Mouse (Mus musculus) hindbrain, embryonic 10.5 days (tissue): Measurements from ENCODE around the gene Gck. TPM values are rescaled to one million over a fixed set of nuclear protein-coding genes. Genes with fewer than 3 reads are reported as not detected.
A peak's percentile ranks its signal among the peaks of the same experiment; 100 is the strongest.

Source experiments
- DNase-seq: peaks from one replicate; pipeline ENCODE4 v3.0.0-alpha.2; 2017; ENCODE audit warnings: low spot score
- H3K27ac ChIP-seq: fragments of 300-500 bp; sonication (generic); 2 replicates; pipeline ENCODE4 v1.5.1; 2016; ENCODE audit warnings: mild to moderate bottlenecking, moderate library complexity
- H3K27me3 ChIP-seq: fragments of 300-500 bp; sonication (generic); 2 replicates; pipeline ENCODE4 v1.6.1; 2016; ENCODE audit warnings: mild to moderate bottlenecking; ENCODE audit not compliant: poor library complexity, insufficient read depth, severe bottlenecking
- H3K36me3 ChIP-seq: fragments of 300-500 bp; sonication (generic); 2 replicates; pipeline ENCODE4 v1.6.1; 2016; ENCODE audit warnings: mild to moderate bottlenecking, moderate library complexity
- H3K4me1 ChIP-seq: fragments of 300-500 bp; sonication (generic); replicated peaks from 2 replicates; pipeline ENCODE4 v1.6.1; 2016; ENCODE audit warnings: mild to moderate bottlenecking
- H3K4me3 ChIP-seq: fragments of 300-500 bp; sonication (generic); 2 replicates; pipeline ENCODE4 v1.5.1; 2016; ENCODE audit warnings: mild to moderate bottlenecking, moderate library complexity
- H3K9me3 ChIP-seq: fragments of 300-500 bp; sonication (generic); 2 replicates; pipeline ENCODE4 v1.6.1; 2016; ENCODE audit warnings: mild to moderate bottlenecking, moderate library complexity
- WGBS: fragments of 180-500 bp; shearing (Covaris S2); methylation state at CpG from one replicate; pipeline ENCODE4 v1.1.7; 2016; 5-methylcytosine and 5-hydroxymethylcytosine counted together
- polyA plus RNA-seq: library from polyadenylated mRNA; unstranded; fragments of >200 nt; fragmentation: Nextera tagmentation; extraction: Ambion mirVana; gene quantifications from 2 replicates; pipeline ENCODE4 v1.2.1, GENCODE M21; 2016

Gck gene
- polyA plus RNA-seq = 2.5 and 3.8 TPM in 2 replicates

DNA sequence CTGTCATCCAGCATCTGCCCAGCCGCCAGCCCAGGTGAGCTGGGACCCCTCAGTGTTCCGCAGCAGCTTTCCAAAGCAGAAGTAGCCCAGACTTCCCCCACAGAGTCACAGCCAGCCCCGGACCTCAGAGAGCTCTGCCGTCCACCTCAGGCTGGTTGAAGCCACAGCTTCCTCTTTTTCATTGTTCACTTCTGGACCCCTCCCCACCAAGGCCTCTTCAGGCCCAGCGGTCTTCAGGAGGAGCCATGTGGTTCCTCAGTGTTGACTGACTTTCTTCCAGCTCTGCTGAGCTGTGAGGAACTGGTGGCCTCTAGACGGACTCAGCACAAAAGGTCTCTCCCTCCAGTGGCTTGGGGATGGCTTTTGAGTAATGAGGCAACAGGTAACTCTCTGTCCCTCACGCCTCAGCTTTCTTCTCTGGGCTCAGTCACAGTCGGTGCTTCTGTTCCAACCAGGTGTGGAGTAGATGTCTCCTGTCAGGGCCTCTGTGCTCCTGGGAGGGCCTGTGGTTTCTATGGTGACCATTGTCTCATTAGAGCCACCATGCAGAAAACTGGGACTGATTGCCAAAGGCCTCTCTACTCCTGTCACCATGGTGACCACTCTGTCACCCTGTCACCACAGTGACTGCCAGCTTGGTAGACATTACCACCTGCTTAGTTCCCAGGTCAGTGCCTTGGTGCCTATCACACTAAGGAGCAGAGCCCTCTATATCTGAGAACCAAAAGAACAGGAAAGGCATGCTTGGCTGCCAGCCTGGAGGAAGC, at the start of gene Gck:
TSS of gene Gck (minus strand) at position 496 of the 767 bp plus-strand sequence.
- DNase-seq = no peak
- peak within 1 kb of the TSS; percentile 59 for H3K27ac ChIP-seq

DNA sequence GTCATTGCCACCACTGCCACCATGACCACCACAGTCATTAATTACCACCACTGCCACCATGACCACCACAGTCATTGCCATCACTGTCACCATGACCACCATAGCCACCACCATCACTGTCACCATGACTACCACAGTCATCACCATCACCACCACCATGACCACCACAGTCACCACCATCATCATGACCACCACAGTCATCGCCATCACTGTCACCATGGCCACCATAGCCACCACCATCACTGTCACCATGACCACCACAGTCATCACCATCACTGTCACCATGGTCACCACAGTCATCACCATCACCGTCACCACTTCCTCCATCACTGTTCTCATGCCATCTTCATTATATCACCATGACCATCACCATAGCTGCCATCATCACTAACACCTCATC, 48.6 kb upstream of the Gck start:
- Histone ChIP-seq H3K27ac (no peak overlapping the region), H3K4me1 (peaks cover 21% of the 10 kb centered on the region), H3K27me3 (peaks cover 15% of the 10 kb centered on the region; the same call in 1 of the 2 replicates), H3K36me3 (no peaks in the 10 kb centered on the region), H3K9me3 (no peaks in the 10 kb centered on the region), H3K4me3 (no peak overlapping the region)
- no peak for DNase-seq
- 90% methylated on average over 2 of the region's 2 CpGs for WGBS

More for the DNA sequence above, at the start of gene Gck:
- H3K4me1 ChIP-seq = peaks cover 28% of the 10 kb centered on the region
- no peak within 1 kb of the TSS for H3K4me3 ChIP-seq
- no peaks in the 10 kb centered on the region for H3K36me3 ChIP-seq
- H3K27me3 ChIP-seq = no peaks in the 10 kb centered on the region
- 55% methylated on average over 8 of the region's 8 CpGs for WGBS
- H3K9me3 ChIP-seq = no peaks in the 10 kb centered on the region

DNA sequence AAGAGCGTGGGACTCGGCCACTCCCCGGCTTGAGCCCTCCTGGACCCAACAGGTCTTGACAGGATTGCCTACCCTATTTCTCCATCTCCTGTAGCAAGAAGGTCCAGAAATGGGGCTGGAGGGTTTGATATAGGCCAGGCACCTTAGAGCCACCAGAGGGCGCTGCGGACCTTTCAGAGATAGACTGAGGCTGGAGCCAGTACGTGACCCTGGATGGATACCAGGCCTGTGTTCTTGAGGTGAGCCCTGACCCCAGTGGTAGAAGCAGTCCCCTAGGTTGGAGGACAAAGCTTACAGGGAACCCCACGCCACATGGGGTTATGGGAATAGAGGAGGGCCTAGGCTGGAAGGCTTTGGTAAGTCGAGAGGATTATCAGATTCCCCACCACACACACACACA, 46.1 kb upstream of the Gck start:
- no peaks in the 10 kb centered on the region for H3K36me3 ChIP-seq
- no peaks in the 10 kb centered on the region for H3K9me3 ChIP-seq
- H3K27me3 ChIP-seq = 0 out of 2 replicates have a peak, but pooled peaks cover 3% of the 10 kb centered on the region
- no peak overlapping the region for H3K4me3 ChIP-seq
- peak; percentile 82 for DNase-seq
- H3K27ac ChIP-seq = no peak overlapping the region; the same call in 1 of the 2 replicates
- WGBS = 18% methylated on average over 8 of the region's 8 CpGs
- peaks cover 18% of the 10 kb centered on the region for H3K4me1 ChIP-seq

DNA sequence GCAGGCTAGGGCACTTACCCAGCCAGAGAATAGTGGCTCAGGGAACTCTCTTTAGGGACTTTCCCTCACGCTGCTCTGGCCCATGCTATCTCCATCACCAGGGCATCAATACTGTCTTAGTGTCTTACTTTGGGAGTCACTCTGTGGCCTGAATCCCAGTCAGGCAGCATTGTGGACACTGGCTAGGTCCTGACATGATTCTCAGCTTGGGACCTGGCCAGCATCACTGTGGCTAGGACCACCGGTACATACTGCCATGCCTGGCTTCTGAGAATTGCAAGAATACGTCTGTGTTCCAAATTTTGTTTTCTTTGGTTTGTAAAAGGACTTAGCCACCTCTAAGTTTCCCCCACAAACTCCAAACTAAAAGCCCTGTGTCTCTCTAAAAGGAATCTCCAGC, 45.0 kb upstream of the Gck start:
- Histone ChIP-seq H3K9me3 (no peaks in the 10 kb centered on the region), H3K4me1 (peaks cover 6% of the 10 kb centered on the region), H3K4me3 (no peak overlapping the region), H3K36me3 (no peaks in the 10 kb centered on the region), H3K27me3 (0 out of 2 replicates have a peak, but pooled peaks cover 3% of the 10 kb centered on the region), H3K27ac (no peak overlapping the region)
- no peak for DNase-seq
- WGBS = 77% methylated on average over 3 of the region's 3 CpGs

DNA sequence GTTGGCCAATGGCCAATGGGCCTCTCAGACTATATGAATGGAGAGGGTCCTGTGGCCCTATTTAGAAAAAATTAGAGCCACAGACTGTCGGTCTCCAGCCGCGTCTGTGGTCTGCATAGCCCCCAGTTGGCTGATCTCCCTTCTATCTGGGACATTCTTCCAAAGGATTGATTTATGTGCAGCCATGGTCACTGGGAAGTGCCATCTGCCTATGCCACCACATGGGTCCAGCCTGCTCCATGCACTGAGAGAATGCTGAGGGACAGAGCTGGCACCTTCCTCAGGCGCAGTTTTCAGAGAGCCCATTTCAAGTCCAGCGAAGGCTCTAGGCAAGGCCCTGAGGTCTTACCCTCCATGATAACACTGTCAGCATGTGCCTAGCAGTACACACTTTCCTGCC, 44.3 kb upstream of the Gck start:
- H3K4me1 ChIP-seq = no peaks in the 10 kb centered on the region
- no peak overlapping the region for H3K4me3 ChIP-seq
- WGBS = 93% methylated on average over 5 of the region's 5 CpGs
- 0 out of 2 replicates have a peak, but pooled peaks cover 3% of the 10 kb centered on the region for H3K27me3 ChIP-seq
- H3K36me3 ChIP-seq = no peaks in the 10 kb centered on the region
- no peak for DNase-seq
- H3K27ac ChIP-seq = no peak overlapping the region
- no peaks in the 10 kb centered on the region for H3K9me3 ChIP-seq

DNA sequence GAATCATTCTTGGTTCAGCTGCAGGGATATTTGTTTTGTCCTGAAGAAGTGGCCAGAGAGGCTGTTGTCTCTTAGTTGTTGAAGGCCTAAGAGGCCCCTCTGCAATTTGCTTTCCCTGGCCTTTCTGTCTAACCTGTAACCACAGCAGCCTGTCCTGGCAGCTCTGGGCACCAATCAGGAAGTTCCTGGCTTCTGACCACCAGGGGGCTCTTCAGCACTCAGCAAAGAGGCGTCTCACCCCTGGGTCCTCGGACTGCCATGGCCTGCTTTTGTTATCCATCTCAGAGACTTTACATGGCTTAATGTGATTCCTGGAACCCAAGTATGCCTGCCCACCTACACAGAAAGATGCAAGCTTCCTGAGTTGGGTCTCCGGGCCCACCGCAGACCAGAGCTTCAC, 41.0 kb upstream of the Gck start:
- peak; percentile 66 for DNase-seq
- H3K9me3 ChIP-seq = no peaks in the 10 kb centered on the region
- peak overlapping the region; percentile 25; the same call in 1 of the 2 replicates for H3K27ac ChIP-seq
- 0 out of 2 replicates have a peak, but pooled peaks cover 3% of the 10 kb centered on the region for H3K4me1 ChIP-seq
- H3K36me3 ChIP-seq = no peaks in the 10 kb centered on the region
- 0 out of 2 replicates have a peak, but pooled peaks cover 3% of the 10 kb centered on the region for H3K27me3 ChIP-seq
- 33% methylated on average over 4 of the region's 4 CpGs for WGBS
- no peak overlapping the region for H3K4me3 ChIP-seq

DNA sequence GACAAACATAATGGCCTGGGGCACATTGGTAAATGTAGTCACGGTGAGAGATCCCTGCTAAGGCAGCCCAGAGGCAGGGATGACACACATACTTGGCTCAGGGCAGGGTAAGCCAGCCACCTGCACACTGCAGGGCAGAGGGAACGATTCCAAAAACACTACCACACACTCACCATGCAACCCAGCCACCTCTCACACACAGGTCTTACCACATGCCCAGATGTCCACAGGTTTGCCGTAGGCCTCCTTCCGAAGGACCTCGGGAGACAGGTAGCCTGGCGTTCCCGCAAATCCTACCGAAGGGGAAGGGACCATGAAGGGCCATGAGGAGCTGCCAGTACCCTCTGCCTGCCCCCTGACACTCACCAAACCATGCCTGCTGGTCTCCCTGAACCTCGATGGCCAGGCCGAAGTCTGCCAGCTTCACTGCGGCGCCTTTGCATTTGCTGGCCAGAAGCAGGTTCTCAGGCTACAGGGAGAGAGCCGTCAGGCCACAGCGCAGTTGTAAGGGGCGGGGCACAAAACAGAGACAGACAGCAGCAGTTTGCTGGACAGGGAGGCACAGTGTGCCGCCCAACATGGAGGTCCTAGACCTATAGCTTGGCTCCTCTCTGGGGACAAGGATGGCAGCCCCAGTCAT, 40.2 kb upstream of the Gck start:
- 85% methylated on average over 16 of the region's 16 CpGs for WGBS
- Histone ChIP-seq H3K4me3 (no peak overlapping the region), H3K27me3 (0 out of 2 replicates have a peak, but pooled peaks cover 3% of the 10 kb centered on the region)

DNA sequence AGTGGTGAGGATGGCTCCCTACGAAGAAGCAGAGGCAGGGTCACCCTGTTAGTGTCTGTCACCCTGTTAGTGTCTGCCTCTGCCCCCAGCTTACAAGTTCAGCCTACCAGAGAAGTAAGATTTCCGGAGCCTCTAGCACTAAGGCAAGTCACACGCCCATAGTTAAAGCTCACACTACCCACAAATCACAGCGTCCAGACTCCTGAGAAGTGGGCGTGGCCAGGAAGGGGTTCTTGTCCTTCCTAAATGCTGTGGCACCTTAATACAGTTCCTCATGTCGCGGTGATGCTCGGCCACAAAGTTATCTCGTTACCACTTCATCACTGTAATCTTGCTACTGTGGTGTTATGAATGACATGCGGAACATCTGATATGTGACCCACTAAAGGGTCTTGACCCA, 38.2 kb upstream of the Gck start:
- H3K9me3 ChIP-seq = no peaks in the 10 kb centered on the region

More for the DNA sequence above, 40.2 kb upstream of the Gck start:
- no peak overlapping the region for H3K27ac ChIP-seq
- H3K36me3 ChIP-seq = no peaks in the 10 kb centered on the region
- 0 out of 2 replicates have a peak, but pooled peaks cover 3% of the 10 kb centered on the region for H3K4me1 ChIP-seq
- no peaks in the 10 kb centered on the region for H3K9me3 ChIP-seq
- DNase-seq = no peak

DNA sequence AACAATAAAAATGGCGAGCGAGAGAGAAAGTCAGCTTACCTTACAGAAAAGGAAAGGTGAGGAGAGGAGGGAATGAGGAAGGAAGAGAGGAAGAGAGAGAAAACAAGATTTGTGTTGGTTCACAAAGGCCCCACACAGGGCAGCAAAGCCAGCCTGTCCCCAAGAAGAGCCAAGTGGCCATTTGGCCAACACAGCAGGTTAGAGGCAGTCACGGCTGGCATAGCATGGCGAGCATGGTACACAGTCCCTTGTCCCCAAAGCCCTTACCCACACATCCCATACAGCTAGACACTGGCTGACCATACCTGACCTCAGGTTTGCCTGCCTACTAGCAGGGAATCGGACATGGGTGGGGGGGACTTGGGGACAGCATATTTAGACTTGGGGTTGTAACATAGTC, 33.7 kb upstream of the Gck start:
- no peak overlapping the region for H3K27ac ChIP-seq
- no peak overlapping the region for H3K4me3 ChIP-seq
- no peaks in the 10 kb centered on the region for H3K9me3 ChIP-seq
- H3K27me3 ChIP-seq = no peaks in the 10 kb centered on the region
- WGBS = 92% methylated on average over 5 of the region's 5 CpGs
- H3K36me3 ChIP-seq = no peaks in the 10 kb centered on the region
- no peak for DNase-seq
- peaks cover 10% of the 10 kb centered on the region; the same call in 1 of the 2 replicates for H3K4me1 ChIP-seq

More for the DNA sequence above, 38.2 kb upstream of the Gck start:
- H3K27me3 ChIP-seq = no peaks in the 10 kb centered on the region
- no peak overlapping the region for H3K4me3 ChIP-seq
- 84% methylated on average over 10 of the region's 10 CpGs for WGBS
- 0 out of 2 replicates have a peak, but pooled peaks cover 3% of the 10 kb centered on the region for H3K4me1 ChIP-seq
- H3K36me3 ChIP-seq = no peaks in the 10 kb centered on the region
- DNase-seq = no peak
- H3K27ac ChIP-seq = no peak overlapping the region

DNA sequence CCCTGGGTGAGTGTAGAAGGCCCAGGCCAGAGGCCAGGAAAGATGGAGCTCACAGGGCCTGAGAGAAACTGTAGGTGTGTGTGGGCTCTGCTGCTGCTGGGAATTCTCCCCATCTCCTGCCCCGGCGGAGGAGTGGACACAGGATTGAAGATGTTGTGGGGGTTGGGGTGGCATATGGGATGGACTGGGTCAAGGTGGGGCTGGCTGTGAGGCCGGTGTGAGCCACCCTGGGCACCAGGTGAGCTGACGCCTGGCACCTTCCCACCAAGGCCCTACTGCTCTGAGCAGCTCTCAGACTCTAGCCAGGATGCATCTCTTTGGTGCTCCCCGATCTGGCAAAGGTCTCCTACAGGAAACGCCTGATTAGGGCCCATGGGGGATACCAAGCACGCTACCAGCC, 31.4 kb upstream of the Gck start:
- H3K4me1 ChIP-seq = peaks cover 24% of the 10 kb centered on the region
- 90% methylated on average over 7 of the region's 7 CpGs for WGBS
- 0 out of 2 replicates have a peak overlapping the region, but pooled peaks have one; percentile 9 for H3K27ac ChIP-seq
- H3K9me3 ChIP-seq = no peaks in the 10 kb centered on the region
- DNase-seq = no peak
- no peaks in the 10 kb centered on the region for H3K36me3 ChIP-seq
- no peaks in the 10 kb centered on the region for H3K27me3 ChIP-seq
- H3K4me3 ChIP-seq = no peak overlapping the region

DNA sequence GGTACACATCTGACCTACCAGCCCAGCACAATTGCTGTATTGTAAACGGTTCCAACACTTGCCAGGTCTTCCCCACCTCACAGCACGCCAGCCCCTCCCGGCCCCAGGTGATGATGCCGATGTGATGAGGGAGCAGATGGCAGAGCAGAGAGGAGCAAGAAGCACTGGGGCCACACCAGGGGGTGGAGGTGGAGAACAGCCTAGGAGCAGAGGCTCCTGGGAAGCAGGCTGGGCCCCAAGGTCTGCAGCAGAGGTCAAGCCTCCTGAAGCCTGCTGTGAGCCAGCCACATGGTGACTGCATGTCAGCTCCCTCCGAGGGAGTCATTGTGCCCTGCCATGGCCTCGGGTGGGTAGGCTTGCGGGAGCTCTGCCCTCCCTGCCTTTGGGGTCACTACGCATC, 30.7 kb upstream of the Gck start:
- no peaks in the 10 kb centered on the region for H3K27me3 ChIP-seq
- peaks cover 31% of the 10 kb centered on the region for H3K4me1 ChIP-seq
- H3K4me3 ChIP-seq = no peak overlapping the region
- no peak overlapping the region; the same call in 1 of the 2 replicates for H3K27ac ChIP-seq
- DNase-seq = no peak
- H3K36me3 ChIP-seq = no peaks in the 10 kb centered on the region
- no peaks in the 10 kb centered on the region for H3K9me3 ChIP-seq
- WGBS = 65% methylated on average over 8 of the region's 8 CpGs

DNA sequence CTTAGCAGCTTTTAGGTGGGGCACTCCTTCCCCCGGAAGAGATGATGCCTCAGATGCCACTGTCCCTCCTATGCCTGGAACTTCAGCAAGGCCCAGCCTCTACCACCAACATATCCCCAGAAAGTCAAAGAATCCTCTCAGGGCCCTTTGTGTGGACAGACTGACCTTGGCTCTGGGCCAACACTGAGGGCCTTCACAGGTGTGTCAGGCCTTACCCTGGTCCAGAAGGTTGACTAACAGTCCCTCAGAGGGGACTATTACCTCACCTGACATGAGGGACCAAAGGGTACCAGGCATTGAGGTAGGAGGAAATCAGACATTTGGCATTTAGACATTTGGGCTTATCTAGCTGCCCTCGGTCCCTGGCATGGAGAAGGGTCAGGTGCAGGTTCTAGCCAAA, 30.2 kb upstream of the Gck start:
- Histone ChIP-seq H3K27ac (no peak overlapping the region), H3K4me3 (no peak overlapping the region), H3K27me3 (no peaks in the 10 kb centered on the region), H3K36me3 (no peaks in the 10 kb centered on the region), H3K4me1 (peaks cover 31% of the 10 kb centered on the region), H3K9me3 (no peaks in the 10 kb centered on the region)
- 90% methylated on average over 2 of the region's 2 CpGs for WGBS
- no peak for DNase-seq

DNA sequence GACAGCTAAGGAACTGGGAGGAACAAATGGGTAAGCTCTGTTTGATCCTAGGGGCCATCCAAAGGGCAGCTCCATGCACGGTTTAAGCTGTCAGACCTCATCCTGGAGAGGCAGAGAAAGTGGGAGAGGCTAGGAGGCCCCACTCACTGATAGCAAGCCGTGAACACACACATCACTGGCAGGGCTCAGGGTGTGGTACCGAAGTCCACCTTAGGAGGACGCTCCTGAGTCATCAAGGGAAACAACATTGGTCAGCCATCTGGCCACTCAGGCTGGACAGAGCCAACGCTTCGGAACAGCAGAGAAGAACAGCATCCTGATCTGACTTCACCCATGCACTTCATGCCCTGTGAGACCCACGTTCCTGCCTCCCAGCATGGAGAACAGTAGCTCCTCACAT, 29.2 kb upstream of the Gck start:
- no peak for DNase-seq
- H3K27ac ChIP-seq = no peak overlapping the region
- H3K9me3 ChIP-seq = no peaks in the 10 kb centered on the region
- H3K4me1 ChIP-seq = peaks cover 31% of the 10 kb centered on the region
- WGBS = 91% methylated on average over 7 of the region's 7 CpGs
- no peaks in the 10 kb centered on the region for H3K36me3 ChIP-seq
- no peak overlapping the region for H3K4me3 ChIP-seq
- H3K27me3 ChIP-seq = no peaks in the 10 kb centered on the region
